Mouse (Mus musculus) kidney, postnatal 25 days (tissue): Measurements from ENCODE around the gene Ncr1.
"Not testable (repeated sequence)": the region's sequence is repeated elsewhere in the genome, so short reads cannot be mapped to it uniquely, and the experiment has no call there.

Experiments used
- DNase-seq, 2 experiments: peaks; one replicate each; pipeline ENCODE4 v3.0.0; 2021; ENCODE audit warnings: mixed read lengths in 2 of 2

The Ncr1 gene

GRCm38 (mm10) chr7:4337509-4337908 is at the start of gene Ncr1:
Ncr1 (plus strand) TSS chr7:4337724.
- DNase-seq, result no peak

GRCm38 (mm10) chr7:4292638-4293037 is 44.9 kb upstream of the Ncr1 start:
- no peak for DNase-seq

GRCm38 (mm10) chr7:4297189-4297588 is 40.3 kb upstream of the Ncr1 start:
- peak in 1 of 2 experiments; percentile 12 for DNase-seq

GRCm38 (mm10) chr7:4300166-4300565 is 37.4 kb upstream of the Ncr1 start:
- no peak for DNase-seq

GRCm38 (mm10) chr7:4303457-4303856 is 34.1 kb upstream of the Ncr1 start:
- DNase-seq, result no peak

GRCm38 (mm10) chr7:4313109-4313508 is 24.4 kb upstream of the Ncr1 start:
- DNase-seq, result not testable (repeated sequence)

GRCm38 (mm10) chr7:4313531-4313930 is 24.0 kb upstream of the Ncr1 start:
- not testable (repeated sequence) for DNase-seq

GRCm38 (mm10) chr7:4323301-4323700 is 14.2 kb upstream of the Ncr1 start:
- no peak for DNase-seq

GRCm38 (mm10) chr7:4373521-4373920 is 36.0 kb downstream of the Ncr1 start:
- DNase-seq, result no peak
